Mouse (Mus musculus) embryonic facial prominence, embryonic 14.5 days (tissue): ENCODE measurements around the gene Trir. TPM values are rescaled to one million over a fixed set of nuclear protein-coding genes. Genes with fewer than 3 reads are reported as not detected.
A peak's percentile ranks its signal among the peaks of the same experiment; 100 is the strongest.

Experiments used
- ATAC-seq: fragments of 200-750 bp; cut with Nextera tagmentation; 2 replicates; pipeline ENCODE4 v1.8.0; 2017; ENCODE audit warnings: low read depth, moderate number of reproducible peaks, moderate TSS enrichment
- DNase-seq: peaks from one replicate; pipeline ENCODE4 v3.0.0-alpha.2; 2015; ENCODE audit warnings: low spot score
- H3K27ac ChIP-seq: fragments of 300-500 bp; sonication (generic); replicated peaks from 2 replicates; pipeline ENCODE4 v1.5.1; 2014; ENCODE audit warnings: low read depth, mild to moderate bottlenecking, low read length, moderate library complexity
- H3K27me3 ChIP-seq: fragments of 300-500 bp; sonication (generic); replicated peaks from 2 replicates; pipeline ENCODE4 v1.6.1; 2014; ENCODE audit warnings: low read length; ENCODE audit not compliant: control insufficient read depth, insufficient read depth
- H3K36me3 ChIP-seq: fragments of 300-500 bp; sonication (generic); 2 replicates; pipeline ENCODE4 v1.6.1; 2014; ENCODE audit warnings: low read length, mixed read lengths; ENCODE audit not compliant: control insufficient read depth, insufficient read depth
- H3K4me1 ChIP-seq: fragments of 300-500 bp; sonication (generic); 2 replicates; pipeline ENCODE4 v1.6.1; 2014; ENCODE audit warnings: antibody characterized with exemption, low read length; ENCODE audit not compliant: control insufficient read depth, insufficient read depth
- H3K4me2 ChIP-seq: fragments of 300-500 bp; sonication (generic); 2 replicates; pipeline ENCODE4 v1.6.1; 2014; ENCODE audit warnings: low read depth, mild to moderate bottlenecking, low read length, moderate library complexity, mixed read lengths
- H3K4me3 ChIP-seq: fragments of 300-500 bp; sonication (generic); 2 replicates; pipeline ENCODE4 v1.5.1; 2014; ENCODE audit warnings: low read depth, mild to moderate bottlenecking, low read length
- H3K9ac ChIP-seq: fragments of 300-500 bp; sonication (generic); 2 replicates; pipeline ENCODE4 v1.6.1; 2014; ENCODE audit warnings: low read depth, mild to moderate bottlenecking, low read length, moderate library complexity, mixed read lengths
- H3K9me3 ChIP-seq: fragments of 300-500 bp; sonication (generic); 2 replicates; pipeline ENCODE4 v1.6.1; 2016; ENCODE audit warnings: low read length; ENCODE audit not compliant: control insufficient read depth
- WGBS: fragments of 180-500 bp; shearing (Covaris S2); extraction: QIAGEN DNeasy Blood & Tissue Kit; methylation state at CpG from one replicate; pipeline ENCODE4 v1.1.7; 2014; 5-methylcytosine and 5-hydroxymethylcytosine counted together
- polyA plus RNA-seq: library from polyadenylated mRNA; unstranded; fragments of >200 nt; fragmentation: Nextera tagmentation; extraction: Ambion mirVana; gene quantifications from 2 replicates; pipeline ENCODE4 v1.2.1, GENCODE M21; 2014

Trir gene
- polyA plus RNA-seq, 1 experiment from 2014 or later: 127 TPM

DNA sequence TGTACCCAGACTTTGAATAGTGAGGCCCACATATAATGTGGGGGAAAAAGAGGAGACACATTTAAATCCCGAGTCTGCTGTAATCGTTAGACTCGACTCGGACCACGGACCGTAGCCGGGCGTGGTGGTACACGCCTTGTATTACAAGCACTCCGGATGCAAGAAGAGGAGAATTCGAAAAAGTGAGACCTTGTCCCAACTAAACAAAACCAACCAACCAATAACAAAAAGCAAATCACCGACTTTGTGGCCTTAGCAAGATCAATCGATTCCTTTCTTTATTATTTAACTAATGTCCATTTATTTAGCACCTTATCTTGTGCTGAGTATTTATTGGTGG is 863 bp downstream of the Trir start:
- Histone ChIP-seq H3K4me3 (peak overlapping the region; percentile 98), H3K27ac (peak overlapping the region; percentile 93), H3K36me3 (peaks cover 52% of the 10 kb centered on the region), H3K9me3 (no peaks in the 10 kb centered on the region), H3K9ac (peak overlapping the region; percentile 99), H3K4me1 (peaks cover 15% of the 10 kb centered on the region), H3K27me3 (no peaks in the 10 kb centered on the region), H3K4me2 (peak overlapping the region; percentile 63)
- no peak for DNase-seq
- ATAC-seq: no peak
- 1% methylated on average over 13 of the region's 13 CpGs for WGBS

DNA sequence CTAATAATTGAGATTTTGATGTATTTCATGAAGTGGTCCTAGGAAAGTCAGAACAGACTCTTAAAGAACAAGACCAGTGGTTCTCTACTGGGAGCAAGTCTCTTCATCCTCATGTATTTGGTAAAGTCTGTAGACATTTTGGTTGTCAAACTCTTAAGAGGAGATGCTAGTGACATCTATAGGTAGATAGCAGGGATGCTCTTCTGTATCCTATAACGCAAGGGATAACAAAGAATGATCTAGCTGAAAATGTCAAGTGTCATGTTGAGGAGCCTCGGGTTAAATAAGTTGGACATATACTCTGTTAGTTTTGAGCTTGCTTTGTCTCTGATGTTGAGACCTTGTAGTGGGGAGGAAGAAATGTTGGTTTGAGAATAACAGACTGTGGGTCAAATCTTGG is 1.3 kb downstream of the Trir start:
- Histone ChIP-seq H3K9me3 (no peaks in the 10 kb centered on the region), H3K36me3 (peaks cover 52% of the 10 kb centered on the region), H3K27ac (no peak overlapping the region), H3K4me3 (peak overlapping the region; percentile 98), H3K4me1 (peaks cover 15% of the 10 kb centered on the region), H3K9ac (peak overlapping the region; percentile 99), H3K4me2 (peak overlapping the region; percentile 63), H3K27me3 (no peaks in the 10 kb centered on the region)
- WGBS: 24% methylated on average over 2 of the region's 2 CpGs
- DNase-seq (no peak), ATAC-seq (no peak)

DNA sequence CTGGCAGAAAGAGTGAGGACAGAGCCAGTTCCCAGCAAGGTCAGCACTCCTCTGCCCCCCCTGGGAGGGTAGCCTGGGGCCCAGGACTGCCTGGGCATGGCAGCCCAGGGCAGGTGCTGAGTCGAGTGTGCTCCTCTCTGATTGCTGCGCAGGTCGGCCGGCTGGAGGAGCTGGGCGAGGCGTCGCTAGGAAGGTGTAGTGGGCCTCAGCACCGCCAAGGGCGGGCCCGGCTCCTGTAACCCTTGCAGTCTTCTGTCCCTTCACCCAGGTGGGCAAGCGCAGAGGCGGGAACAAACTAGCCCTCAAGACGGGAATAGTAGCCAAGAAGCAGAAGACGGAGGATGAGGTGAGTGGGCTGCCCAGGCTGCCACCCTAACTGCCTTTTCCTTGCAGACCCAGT is 2.6 kb downstream of the Trir start:
- no peak for DNase-seq
- peaks cover 51% of the 10 kb centered on the region for H3K36me3 ChIP-seq
- no peaks in the 10 kb centered on the region for H3K9me3 ChIP-seq
- 88% methylated on average over 14 of the region's 14 CpGs for WGBS
- H3K4me3 ChIP-seq: no peak overlapping the region
- no peaks in the 10 kb centered on the region for H3K27me3 ChIP-seq
- peaks cover 15% of the 10 kb centered on the region for H3K4me1 ChIP-seq
- peak overlapping the region; percentile 99; the same call in 1 of the 2 replicates for H3K9ac ChIP-seq
- no peak overlapping the region for H3K4me2 ChIP-seq
- H3K27ac ChIP-seq: no peak overlapping the region
- no peak for ATAC-seq

DNA sequence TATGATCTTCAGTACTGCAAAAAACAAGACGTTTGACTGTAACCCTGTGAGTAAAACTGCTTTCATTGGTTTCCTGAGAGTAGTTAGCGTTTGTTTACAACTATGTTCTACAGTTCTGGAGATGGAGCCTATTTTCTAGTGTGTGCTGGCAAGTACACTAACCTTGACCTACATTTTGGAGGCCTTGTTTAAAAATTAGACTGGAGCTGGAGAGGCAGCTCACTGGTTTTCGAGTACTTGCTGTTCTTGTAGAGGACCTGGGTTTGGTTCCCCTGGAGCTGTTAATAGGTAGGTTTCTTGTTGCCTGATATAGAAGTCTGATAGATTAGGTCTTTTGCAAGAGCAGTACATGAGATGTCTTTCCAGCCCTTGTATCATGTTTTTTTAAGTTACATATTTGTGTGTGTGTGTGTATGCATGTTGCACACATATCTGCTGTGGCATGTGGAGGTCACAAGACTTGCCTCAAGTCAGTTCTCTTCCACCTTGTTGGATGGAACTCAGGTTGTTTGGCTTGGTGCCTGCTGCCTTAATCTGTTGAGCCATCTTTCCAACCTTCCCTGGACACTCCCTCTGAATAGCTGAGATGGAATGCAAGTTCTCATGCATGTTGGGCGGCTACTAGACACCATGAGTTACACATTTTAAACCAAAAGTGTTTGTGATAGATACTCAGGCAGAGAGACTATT is 6.1 kb downstream of the Trir start:
- peaks cover 51% of the 10 kb centered on the region for H3K36me3 ChIP-seq
- no peak overlapping the region for H3K9ac ChIP-seq
- no peaks in the 10 kb centered on the region for H3K27me3 ChIP-seq
- ATAC-seq: no peak
- H3K4me3 ChIP-seq: no peak overlapping the region
- H3K9me3 ChIP-seq: no peaks in the 10 kb centered on the region
- no peak overlapping the region for H3K27ac ChIP-seq
- 86% methylated on average over 4 of the region's 4 CpGs for WGBS
- peaks cover 22% of the 10 kb centered on the region for H3K4me1 ChIP-seq
- H3K4me2 ChIP-seq: no peak overlapping the region
- DNase-seq: no peak

DNA sequence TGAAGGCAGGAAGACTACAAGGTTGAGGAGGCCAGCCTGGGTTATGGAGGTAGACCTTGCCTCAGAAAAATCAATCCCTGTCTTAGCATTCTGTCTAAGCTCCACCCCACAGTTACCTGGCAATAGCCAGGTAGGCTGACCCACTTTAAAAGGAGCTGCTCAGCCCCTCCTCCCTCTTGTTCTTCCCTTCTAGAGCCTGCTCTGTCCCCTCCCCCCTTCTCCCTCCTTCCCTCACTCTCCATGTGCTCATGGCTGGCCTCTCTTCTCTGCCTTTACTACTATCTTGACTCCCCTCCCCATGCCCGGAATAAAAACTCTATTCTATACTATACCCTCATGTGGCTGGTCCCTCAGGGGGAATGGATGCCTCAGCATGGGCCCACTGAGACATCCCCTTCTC is 7.2 kb downstream of the Trir start:
- ATAC-seq (no peak), DNase-seq (no peak)
- H3K4me1 ChIP-seq: peaks cover 18% of the 10 kb centered on the region
- H3K27ac ChIP-seq: no peak overlapping the region
- no peak overlapping the region for H3K4me2 ChIP-seq
- H3K4me3 ChIP-seq: no peak overlapping the region
- H3K36me3 ChIP-seq: peaks cover 50% of the 10 kb centered on the region
- no peak overlapping the region for H3K9ac ChIP-seq
- H3K27me3 ChIP-seq: no peaks in the 10 kb centered on the region
- no peaks in the 10 kb centered on the region for H3K9me3 ChIP-seq
- WGBS: 67% methylated on average over 1 of the region's 1 CpGs

DNA sequence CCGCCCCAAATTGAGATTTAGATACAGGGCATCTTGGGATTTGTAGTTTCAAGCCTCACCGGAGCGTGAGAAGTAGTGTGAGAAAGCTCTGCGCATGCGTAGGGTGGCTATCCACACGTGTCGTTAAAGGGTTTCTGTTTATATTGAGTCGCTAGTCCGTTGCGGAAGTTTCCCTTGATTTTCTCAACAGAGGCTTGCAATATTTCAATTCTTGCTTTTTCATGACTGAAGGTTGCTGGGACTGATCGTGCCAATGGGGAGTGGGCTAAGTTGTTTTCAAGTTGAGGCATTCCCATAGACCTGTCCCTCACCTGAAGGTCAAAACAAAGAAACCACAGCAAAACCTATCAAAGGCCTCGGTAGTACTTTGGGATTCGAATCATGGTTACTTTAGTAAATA is 8.1 kb downstream of the Trir start:
- Histone ChIP-seq H3K36me3 (peaks cover 42% of the 10 kb centered on the region), H3K4me2 (peak overlapping the region; percentile 91), H3K27me3 (no peaks in the 10 kb centered on the region), H3K4me1 (peaks cover 18% of the 10 kb centered on the region), H3K9ac (peak overlapping the region; percentile 80; the same call in 1 of the 2 replicates), H3K4me3 (peak overlapping the region; percentile 80), H3K27ac (0 out of 2 replicates have a peak overlapping the region, but pooled peaks have one; percentile 18), H3K9me3 (no peaks in the 10 kb centered on the region)
- ATAC-seq: no peak
- DNase-seq: peak; percentile 94
- WGBS: 7% methylated on average over 12 of the region's 13 CpGs

DNA sequence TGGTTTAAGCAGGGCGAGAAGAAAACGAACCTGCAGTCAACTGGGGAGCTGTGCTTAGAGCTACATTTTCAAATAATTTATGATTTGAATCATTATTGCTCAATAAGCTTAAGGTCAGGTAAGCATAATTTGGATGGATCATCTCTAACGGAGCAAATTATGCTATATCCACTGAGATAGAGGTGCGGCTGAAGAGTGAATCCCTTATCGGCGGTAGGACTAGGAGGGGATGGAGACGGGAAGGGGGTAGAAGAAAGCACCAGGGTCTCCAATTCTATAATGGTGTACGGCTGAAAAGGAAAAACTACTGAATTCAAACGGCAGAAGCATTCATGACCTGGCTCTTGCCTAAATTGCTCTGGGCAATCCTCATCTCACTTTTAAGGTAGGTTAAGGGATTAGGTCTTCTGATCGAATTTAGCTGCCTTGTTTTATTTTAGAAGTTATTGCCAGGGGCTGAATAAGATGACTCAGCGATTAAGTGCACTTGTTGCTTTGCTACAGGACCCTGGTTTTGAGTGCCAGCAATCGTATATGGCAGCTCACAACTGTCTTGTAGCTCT is 8.6 kb downstream of the Trir start:
- peaks cover 18% of the 10 kb centered on the region for H3K4me1 ChIP-seq
- no peaks in the 10 kb centered on the region for H3K27me3 ChIP-seq
- peak overlapping the region; percentile 100 for H3K27ac ChIP-seq
- H3K36me3 ChIP-seq: peaks cover 42% of the 10 kb centered on the region
- H3K9me3 ChIP-seq: no peaks in the 10 kb centered on the region
- H3K4me3 ChIP-seq: peak overlapping the region; percentile 80
- peak overlapping the region; percentile 91 for H3K4me2 ChIP-seq
- DNase-seq (no peak), ATAC-seq (no peak)
- WGBS: 3% methylated on average over 12 of the region's 12 CpGs
- peak overlapping the region; percentile 80 for H3K9ac ChIP-seq

DNA sequence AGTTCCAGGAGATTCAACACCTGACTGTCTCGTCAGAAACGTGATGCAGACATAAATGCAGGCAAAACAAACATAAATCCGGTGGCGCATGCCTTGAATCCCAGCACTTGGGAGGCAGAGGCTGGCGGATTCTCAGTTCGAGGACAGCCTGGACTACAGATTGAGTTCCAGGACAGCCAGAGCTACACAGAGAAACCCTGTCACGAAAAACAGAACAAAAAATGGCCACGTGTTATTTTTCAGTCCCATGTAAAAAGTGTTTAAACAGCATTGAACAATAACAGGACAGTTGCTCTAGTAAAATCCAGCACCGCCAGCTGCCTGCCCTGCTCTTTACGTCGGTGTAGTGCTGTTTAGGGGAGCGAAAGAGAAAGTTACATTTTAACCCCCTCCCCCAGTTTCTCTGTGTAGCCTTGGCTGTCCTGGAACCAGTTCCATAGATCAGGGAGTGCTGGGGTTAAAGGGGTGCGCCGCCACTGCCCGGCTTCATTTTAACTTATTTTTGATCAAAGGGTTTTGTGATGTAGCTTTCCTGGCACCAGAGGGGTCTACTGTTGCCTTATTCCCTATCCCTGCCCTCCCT is 9.2 kb downstream of the Trir start:
- Histone ChIP-seq H3K27me3 (no peaks in the 10 kb centered on the region), H3K27ac (peak overlapping the region; percentile 100), H3K4me3 (peak overlapping the region; percentile 80), H3K4me1 (peaks cover 18% of the 10 kb centered on the region), H3K9ac (peak overlapping the region; percentile 80), H3K4me2 (peak overlapping the region; percentile 91), H3K36me3 (peaks cover 42% of the 10 kb centered on the region), H3K9me3 (no peaks in the 10 kb centered on the region)
- under 1% methylated on average over 15 of the region's 15 CpGs for WGBS
- DNase-seq: peak; percentile 51
- ATAC-seq: peak; percentile 2; the same call in 1 of the 2 replicates
